Mouse (Mus musculus) mesoderm, embryonic 11.5 days (tissue): Measurements from ENCODE around the gene Lsr.

Experiments used
- DNase-seq: peaks from one replicate; pipeline ENCODE4 v3.0.0-alpha.2; 2012; ENCODE audit warnings: low read depth, low spot score

The Lsr gene

DNA sequence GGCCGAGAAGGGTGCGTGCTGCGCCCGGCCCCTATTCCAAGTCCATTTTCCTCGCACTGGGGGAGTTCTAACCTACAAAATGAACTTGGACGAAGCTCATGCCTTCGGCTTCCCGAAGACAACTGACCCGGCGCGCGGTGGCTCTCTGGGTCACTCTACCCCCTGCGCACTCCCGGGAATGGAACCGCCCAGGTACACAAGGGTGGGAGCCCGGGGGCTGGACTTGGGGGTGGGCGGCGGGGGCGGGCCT is at the start of gene Lsr:
TSS of gene Lsr (minus strand) at position 214 of the 250 bp plus-strand sequence.
- peak; percentile 33 for DNase-seq

DNA sequence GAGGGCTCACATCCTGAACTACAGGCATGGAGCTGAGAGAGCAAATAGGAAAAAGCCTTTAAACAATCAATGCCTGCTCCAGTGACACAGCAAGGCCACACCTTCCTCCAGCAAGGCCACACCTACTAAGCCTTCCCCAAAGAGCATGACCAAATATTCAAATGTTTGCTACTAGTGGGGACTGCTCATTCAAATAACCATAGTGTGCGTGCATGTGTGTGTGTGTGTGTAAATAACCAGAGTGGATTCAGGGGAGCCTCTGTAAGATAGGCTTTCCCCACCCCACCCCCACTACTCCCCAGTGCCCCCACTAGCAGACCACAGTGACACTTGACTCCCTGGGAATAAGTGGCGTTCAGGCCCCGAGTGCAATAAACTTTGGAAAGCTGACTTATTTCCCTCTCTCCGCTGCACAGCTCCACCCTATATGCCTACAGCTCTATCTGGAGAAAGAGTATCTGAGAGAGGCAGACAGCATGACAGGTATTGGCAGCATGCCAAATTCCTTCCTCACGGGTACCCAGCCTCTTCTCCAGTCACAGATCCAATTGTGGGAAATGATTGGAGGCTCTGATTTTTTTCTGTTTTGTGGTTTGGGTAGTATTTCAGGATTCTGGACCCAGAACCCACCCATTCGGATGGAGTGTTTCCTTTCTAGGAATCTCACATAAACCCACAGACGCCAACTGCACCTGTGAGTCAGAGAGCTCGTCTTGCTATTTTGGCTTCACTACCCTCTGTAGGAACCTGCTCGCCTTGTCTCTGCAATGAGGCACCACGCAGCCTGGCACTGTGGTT is 44.0 kb upstream of the Lsr start:
- DNase-seq = peak; percentile 37

DNA sequence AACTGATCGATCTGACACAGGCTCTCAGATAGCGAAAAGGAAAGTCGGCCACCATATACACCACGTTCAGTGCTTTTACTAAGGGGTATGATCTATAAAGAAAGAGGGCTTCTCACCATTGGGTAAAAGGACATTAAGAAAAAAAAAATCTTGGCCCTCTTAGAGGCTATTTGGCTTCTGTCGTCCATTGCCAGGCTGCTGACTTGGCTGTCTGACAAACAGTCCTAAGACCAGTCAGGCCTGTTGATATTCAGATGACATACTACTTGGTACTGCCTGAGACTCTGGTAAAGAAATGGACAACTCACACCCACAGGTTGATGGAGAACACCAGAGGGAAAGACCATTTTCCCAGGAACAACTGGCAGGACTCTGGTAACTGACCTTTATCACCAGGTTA is 39.7 kb upstream of the Lsr start:
- DNase-seq = no peak

DNA sequence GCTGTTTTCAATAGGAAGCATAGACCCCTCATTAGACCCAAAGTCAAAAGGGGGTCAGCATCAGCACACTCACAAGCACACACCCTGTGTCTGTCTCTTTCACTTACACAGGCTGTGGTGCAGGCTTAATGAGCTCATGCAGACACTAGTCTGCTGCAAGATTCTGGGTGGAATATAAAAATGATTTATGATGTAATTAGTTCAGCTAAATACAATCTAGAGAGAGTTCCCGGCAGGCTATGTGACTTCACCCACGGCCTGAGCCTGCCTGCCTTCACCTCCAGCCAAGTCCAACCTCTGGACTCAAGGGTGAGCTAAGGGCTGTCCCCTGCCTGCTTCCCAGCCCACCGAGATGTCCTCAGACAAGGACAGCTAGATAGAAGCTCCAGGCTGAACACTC is 35.6 kb upstream of the Lsr start:
- peak; percentile 10 for DNase-seq

DNA sequence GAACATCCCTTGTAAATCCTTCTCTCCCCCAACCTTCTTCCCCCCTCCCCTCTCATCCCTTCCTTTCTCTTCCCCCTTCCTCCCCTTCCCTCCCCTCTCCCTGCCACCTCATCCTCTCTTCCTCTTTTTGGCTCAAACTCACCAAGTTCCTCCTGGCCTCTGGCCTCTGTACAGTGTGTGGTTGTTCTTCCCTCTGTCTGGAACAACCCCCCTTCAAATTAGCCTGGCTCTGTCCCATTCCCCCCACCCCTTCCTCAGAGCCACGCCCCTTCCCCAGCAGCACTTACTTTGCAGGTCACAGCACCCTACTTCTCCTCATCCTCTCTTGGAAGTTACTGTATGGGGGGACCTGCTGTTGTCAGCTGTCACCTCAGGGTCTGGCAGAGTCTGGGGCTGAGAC is 34.9 kb upstream of the Lsr start:
- DNase-seq = no peak

DNA sequence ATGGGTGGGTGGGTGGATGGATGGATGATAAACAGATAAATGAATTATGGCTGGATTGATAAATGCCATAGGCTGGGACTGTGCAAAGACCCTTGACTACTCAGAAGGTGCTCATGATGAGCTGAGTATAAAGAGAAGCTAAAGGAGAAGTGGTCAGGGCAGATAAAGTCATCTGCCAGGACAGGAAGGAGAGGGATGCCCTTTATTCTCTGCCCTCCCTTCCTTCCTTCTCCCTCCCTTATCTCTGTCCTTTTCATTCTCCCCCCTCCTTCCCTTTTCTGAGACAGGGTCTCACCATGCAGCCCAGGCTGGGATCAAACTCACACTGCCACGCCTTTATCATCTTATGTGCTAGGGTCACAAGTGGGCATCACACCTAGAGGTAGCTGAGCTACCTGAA is 34.5 kb upstream of the Lsr start:
- no peak for DNase-seq

DNA sequence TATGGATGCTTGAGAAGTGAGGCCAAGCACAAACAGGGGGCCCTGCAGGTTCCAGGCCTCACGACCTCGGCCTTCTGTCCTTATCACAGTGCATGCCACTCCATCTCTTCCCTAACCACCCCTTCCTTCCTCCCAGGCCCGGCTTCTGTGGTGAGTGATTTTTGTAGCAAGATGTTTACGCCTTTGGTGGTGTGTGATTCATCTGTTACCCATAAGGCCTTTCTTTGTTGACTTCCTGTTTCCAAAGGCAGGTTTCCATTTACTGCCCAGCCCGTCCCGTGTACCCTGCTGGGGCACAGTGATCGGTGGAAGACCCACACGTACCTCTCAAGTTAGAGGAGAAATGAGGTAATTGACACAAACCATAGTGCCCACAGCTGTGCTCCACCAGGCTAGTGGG is 29.4 kb upstream of the Lsr start:
- no peak for DNase-seq

DNA sequence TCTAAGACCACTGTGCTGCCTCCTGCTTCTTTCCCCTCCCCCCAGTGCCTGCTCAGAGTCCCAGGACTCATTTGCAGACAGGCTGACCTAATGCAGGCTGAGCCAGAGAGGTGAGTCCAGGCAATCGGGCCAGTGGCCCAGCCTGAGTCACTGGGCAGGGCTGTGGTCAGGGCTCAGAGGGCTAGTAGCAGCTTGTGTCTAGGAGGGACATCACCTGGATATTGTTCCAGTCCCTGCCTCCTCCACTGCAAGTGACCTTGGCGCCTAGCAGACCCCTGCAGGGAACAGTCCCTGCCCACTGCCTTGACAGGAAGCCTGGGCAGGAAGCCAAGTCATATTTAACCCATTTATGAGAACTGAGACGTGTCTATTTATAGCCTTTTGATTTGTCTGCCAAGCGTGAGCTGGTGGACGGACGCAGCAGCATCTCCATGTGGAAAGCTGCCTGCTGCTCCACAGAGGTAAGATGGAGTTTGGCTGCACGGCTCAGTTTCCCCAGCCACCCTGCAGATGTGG is 27.3 kb upstream of the Lsr start:
- DNase-seq = peak; percentile 39

DNA sequence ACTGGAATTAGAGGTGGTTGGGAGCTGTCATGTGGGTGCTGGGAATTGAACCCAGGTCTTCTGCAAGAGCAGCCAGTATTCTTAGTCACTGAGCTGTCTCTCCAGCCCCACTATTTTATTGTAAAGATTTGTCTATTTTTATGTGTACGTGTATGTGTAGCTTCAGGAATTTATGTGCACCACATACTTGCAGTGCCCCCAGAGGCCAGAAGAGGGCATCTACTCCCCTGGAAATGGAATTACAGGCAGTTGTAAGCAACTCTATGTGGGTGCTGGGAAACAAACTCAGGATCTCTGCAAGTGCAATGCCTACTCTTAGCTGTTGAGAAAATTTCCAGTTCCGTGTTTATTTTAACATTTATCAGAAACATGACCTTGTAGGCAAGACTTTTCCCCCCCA is 23.2 kb upstream of the Lsr start:
- DNase-seq = no peak

DNA sequence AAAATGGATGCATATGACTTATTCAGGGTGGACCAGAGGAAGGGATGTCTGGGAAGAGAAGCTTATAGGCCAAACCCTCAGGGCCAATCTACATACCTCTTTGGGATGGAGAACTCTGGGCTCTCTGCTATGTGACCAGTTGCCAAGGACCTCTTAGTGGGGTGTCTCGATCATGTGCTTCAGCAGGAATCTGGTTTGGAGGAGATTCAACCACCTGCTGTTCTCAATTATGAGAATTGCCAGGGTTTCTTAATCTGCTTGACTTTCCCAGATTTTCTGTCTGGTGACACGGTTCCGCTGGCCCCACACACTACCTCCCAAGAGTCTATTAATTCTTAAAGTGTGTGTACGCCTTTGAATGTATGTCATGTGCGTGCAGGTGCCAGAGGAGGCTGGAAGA is 20.7 kb upstream of the Lsr start:
- no peak for DNase-seq

DNA sequence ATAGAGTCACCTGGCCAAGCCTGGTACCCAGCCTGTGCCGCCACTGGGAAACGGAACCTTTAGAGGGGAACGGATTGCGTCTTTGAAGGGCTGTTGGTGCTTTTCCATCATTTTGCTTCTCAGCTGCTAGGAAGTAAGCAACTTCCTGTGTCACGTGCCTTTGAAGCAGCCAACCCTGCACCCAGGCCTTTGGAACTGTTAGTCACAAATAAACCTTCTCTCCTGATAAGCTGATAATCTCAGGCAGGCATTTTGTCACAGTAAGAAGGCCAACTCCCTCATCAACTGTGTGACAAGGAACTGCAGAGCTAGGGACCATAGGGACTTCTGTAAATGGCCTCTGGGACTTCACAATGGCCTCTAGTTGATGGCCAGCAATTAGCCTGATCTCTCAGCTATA is 18.9 kb upstream of the Lsr start:
- no peak for DNase-seq

DNA sequence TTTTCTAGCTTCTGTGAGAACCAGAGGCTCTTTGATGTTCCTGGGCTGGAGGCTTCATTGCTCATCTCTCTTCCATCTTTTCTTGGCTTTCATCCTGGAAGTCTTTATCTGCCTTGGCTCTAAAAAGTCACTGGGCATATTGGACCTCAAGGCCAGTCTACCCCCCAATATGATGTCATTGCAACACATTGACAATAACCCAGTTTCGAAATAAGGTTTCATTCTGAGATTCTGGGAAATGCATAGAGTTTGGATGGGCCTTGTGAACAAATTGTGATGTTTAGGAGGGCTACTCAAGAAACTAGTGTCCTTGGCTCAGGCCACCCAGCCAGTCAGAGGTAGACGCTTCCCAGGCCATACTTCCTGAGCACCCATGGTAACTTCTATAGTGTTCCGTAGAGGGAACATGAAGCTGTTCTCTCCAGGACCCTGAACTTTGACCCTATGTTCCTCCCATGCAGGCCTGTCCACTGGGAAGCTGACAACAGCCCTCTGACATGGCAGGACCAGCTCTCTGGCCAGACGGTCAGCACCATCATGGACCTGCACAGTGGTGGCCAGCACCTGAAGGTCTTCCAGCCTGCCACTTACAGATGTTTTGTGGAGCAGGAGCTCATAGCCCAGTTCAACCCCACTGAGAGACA is 15.4 kb upstream of the Lsr start:
- DNase-seq = no peak

DNA sequence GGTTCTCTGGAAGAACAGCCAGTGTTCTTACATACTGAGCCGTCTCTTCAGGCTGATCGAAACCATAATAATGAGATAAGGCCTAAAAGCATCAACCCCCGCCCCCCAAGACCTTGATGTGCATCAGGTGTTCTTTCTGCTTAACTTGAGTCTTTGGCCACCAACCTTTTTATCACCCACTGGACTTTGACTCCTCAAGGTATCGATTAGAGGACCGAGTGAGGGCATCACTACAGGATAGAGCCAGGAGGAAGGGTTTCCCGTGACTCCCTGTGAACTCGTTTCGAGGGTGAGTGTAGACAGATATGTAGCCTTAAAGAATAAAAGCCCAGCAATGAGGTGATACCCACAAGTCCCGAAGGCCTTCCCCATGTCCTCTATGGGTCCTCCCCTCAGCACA is 12.1 kb upstream of the Lsr start:
- no peak for DNase-seq

DNA sequence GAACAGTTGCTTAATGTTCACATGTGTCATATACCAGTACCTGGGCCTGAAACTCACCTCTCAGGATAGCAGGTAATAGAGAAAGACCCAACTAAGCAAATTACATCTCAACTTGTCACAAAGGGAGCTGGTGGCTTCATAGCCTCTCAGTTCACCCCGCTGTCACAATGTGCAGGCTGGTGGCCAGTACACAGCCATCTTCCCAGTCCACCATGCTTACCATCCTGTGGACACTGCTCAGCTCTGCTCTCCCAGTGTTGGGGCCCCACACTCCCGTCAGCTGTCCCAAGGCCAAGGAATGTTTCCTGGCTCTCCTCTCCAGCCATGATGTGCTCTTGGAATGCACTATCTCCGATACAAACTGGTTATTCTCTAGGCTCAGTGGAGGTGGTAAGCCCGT is 8.4 kb upstream of the Lsr start:
- no peak for DNase-seq

DNA sequence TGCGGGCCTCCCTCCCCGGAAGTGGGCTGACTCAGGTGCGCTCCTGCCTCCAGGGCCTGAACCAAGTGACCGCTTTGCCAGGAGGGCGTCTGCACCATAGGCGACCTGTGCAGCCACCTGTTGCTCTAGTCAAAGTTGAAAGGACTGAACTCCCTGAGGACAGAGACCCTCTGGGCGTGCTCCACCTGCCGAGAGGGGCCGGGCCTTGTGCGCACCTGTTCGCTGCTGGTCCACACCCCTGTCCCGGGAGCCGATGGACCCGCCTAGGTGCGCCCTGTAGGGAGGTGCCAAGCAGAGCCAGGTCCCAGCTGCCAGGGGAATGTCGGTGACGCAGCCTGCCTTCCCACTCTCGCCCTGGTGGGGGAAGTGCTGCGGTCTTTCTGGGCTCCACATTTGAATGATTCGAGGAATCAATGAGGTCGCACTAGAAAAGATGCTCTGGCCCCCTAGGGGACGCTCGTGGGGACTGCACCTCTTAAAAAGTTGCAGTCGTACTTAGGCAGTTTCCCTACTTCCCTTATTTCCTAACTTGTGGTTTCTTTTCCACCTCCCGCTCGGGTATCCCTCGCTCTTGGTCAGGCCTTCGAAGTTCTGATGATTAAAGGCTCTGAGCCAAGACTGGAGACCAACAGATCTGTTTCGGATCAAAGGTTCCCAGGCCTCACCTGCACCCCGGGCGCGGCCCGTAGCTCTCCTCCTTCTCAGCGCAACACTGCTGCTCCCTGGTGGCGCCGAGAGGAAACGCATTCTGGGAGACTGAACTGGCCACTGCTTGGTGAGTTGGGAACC is 431 bp upstream of the Lsr start, which contains the start of gene Fam187b:
TSS of gene Fam187b (plus strand) at position 290 of the 789 bp plus-strand sequence.
- DNase-seq = peak; percentile 92

DNA sequence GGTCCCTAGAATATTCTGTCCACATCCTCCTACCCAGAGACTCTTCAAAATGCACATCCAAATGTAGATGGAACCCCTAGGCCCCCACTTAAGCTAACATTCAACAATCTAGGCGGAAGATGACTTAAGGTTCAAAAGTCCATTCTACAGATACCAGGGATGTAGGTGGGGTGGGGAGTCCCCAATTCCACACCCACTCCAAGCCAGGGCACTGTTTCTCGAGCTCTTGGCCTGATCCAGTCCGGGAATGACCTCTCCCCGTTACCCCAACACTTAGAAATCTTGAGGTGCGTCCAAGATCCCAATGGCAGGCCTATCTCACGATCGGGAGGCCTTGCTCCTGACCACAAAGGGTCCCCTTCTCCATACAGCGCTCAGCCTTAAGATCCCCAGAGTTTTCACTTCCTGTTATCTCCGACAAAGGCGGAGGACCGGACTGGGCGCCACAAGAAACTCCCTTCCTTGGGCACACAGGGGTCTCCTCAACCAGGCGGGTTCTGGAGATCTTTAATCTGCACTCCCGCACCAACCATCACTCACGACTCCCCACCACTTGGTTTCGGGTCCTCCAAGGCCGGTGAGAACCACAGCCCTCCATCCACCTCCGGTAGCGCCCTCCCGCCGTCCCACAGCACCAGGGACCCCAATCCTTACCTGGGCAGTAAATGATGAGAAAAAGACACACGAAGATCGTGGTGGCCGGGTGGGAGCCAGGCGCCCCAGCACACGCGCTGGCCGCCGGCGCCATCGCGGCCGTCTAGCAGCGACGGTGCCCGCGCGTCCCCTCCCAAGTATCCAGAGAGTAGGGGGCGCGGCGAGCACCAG is 626 bp downstream of the Lsr start:
- no peak for DNase-seq

DNA sequence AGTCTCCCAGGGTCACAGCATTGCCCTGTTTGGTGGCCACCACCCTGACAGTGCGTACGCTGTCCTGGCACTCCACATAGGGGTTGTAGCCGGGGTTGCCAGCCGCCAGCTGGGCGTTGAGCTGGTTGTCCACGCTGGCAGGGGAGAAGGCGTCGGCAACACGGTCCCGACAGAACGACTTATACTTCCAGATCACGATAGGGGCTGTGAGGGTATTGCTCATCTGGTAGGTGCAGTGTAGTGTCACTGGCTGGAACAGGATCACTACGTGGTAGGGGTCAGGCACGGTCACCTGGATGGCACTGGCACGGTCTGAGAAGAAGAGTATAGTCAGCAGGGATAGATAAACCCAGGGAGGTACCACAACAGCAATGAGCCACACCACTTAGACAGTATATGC is 1.4 kb downstream of the Lsr start:
- no peak for DNase-seq

DNA sequence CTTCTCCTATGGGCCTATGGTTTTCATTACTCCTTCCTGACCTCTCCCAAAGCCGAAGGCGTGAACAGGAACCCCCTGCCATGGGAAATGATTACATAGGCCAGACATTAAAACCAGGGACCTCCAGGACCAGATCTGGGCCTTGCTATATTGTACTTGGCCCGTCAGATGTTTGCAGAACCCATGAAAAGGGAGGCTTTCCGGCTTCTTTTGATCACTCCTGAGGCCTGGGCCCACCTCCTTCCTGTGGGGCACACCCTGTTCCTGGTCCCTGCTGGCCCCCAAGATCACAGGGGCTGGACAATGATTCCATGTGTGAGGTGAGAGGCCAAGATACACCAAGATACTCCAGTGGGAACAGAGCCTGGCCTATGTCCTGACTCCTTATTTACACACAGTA is 4.1 kb downstream of the Lsr start:
- DNase-seq = no peak

DNA sequence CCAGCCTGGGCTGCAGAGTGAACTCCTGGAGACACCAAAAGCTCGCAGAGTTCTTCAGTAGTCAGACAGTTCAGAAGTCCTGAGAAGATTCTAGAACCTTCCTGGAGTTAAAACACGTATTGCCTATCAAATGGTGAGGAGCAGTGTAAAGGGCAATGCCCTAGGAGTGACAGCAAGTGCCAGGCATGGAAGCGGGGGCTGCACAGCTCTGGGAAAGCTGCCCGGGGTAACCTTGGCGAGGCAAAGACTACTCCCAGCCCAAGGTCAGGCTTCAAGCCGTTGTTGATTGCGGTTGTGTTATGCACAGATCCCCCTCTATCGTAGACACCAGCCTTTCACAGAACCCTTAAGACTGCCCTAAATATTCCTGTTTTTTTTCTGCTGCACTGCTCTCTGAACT is 4.7 kb downstream of the Lsr start:
- DNase-seq = no peak

DNA sequence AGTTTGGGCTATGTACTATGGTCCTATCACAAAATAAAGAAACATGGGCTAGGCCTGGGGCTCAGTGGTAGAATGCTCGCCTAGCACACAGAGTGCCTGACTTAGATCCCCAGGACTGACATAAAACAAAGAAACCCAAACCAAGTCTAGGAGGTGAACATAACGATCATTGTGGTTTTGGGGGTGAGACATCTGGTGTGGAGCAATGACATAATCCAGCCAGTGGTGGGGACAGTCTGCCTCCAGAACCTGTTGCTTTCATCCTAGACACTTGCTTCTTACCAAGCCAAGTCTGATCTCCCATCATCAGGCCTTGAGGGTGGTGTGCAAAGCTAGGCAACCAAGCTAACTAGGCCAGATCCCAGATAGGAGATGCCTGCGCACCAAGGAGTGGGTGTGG is 6.6 kb downstream of the Lsr start:
- DNase-seq = no peak

DNA sequence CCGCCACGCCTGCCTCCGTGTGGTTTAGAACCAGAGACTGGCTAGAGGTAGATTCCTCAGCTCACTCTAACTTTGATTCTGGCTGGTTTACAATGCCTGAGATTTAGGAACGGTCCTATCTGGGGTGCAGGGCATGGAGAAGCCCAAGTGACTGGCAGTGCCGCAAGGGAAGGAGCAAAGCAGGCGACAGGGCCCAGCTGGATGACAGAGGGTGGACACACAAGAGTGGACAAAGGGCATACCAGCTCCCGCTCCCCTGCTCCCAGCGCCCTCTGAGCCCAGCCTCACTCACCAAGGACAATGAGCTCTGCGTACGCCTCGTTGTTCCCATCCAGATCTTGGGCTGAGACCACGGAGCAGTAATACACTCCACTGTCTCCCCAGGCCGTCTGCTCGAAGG is 7.6 kb downstream of the Lsr start:
- no peak for DNase-seq

DNA sequence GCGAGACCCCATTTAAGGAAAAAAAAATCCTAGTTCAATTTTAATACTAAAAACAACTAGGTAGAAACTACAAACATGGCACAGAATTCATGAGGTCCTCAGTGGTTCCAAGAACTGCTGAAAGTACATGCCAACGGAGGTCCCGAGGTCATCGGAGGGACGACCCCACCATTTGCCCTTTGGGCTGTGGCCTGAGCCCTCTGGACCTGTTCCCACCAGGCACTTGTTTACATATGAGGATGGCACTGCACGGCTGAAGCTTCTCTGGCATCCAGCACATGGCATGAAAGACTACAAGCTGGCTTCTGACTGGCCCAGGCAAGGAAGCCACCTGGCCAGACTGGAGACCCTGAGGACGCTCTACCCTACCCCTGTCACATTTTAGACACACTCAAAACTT is 8.9 kb downstream of the Lsr start:
- DNase-seq = no peak
